Mouse (Mus musculus) megakaryocyte-erythroid progenitor cell, adult 5-6 weeks (primary cell): ENCODE measurements around the gene Dst. TPM values are rescaled to one million over a fixed set of nuclear protein-coding genes. Genes with fewer than 3 reads are reported as not detected.

ENCODE experiments used
- ATAC-seq: replicated peaks from 2 replicates; pipeline ENCODE4 v1.8.0; 2016; ENCODE audit warnings: mild to moderate bottlenecking, inconsistent platforms; ENCODE audit not compliant: severe bottlenecking, poor library complexity, low FRiP score, low TSS enrichment
- total RNA-seq, 2 experiments: library from RNA; stranded (forward) in 1 of 2; stranded (reverse) in 1 of 2; fragments of 200-1000, 215-1000 nt in 1 of 2; fragments of >200 nt in 1 of 2; fragmentation: Nextera tagmentation in 1 of 2; gene quantifications; 2 replicates each; pipeline ENCODE4 v1.2.3; 2014 to 2017

The Dst gene
- total RNA-seq, 2 experiments from 2014 or later = 2.1 to 4.1 TPM

DNA sequence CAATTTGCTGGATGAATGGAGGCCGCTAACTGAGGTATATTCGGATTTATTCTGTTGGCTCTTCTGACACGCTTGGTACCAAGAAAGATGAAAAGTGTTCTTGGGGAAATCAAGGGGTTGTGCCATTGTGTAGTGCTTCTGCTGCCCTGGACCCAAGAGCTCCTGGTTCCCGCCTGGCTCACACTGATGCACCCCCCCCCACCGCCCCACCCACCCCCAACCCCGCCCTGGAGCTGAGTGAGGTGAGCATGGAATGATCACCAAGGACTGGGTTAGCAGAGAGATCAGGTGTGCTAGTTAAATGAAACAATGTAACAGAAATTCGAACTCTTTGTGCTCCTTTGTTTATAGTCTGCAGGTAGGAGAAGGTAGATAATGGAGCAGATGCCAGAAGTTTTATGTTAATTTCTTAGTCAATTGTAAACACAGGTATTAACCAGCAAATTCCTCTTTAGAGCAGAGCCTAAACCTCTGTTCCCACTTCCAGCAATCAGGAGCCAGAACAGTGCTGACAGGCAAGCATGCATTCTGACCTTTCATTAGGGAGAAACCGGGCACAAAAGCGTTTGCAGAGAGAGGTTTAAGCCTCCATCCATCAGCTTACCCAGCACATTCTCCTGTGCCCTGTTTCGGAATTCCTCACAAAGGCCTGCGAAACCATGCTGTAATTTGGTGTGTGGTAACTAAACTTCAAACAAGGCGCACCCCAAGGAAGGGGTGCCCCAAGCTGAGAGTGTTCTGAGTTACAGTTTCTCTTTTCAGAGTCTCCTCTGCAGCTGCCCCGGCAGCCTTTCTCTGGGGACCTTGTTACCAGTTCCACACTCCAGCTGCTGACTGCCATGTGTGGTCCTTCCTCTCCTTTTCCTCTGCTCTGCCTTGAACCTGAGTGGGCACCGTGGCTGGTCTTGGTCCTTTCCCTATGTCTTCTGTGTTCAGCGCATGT, 166.5 kb downstream of the Dst start:
- no peak for ATAC-seq

DNA sequence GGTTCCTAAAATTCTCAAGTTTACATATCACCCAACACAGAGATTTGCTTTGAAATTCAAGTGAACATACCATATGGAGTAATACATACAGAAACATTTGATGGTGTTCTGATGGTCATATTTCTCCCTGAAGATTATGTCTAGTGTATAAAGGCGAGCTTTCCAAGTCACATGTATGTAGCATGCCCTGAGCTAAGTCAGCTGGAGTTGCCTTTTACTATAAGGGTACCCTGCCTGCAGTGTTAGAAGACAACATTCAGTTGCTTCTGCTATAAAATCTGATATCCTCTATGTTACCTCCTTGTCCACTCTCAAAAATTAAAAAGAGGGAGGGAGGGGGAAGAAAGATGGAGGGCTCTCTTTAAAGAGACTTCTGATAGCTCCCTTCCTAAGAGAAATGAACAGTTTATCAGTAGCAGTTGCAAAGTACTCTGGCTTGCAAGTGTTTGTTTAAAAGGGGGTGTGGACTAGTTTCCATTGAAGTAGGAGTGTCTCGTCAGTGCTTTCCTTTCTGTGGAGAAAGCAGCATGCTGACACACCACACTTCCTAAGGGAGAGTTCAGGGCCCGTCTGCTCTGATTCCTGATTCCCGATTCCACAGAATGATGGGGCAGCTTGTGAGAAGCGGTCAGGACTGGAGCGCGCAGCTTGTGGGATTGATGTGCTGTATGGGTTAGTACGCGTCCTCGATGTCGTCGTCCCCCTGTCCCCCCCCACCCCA, 168.8 kb downstream of the Dst start:
- ATAC-seq = no peak

DNA sequence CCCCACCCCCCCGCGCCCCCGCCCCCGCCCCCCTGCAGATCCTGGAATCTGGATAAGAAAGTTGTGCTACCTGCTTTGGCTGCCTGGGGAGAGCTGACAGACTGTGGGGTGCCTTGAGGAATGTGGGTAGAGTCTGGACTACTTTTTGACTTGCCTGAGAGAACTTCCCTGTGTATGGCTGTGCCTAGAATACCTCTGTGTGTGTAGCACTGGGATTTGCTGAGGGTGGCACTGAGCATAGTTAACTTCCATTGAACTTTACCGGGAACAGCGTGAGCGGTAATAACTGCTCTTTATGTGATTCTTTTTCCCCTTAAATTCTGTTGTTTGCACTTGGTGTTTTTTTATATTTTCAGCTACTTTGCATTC, 169.4 kb downstream of the Dst start:
- no peak for ATAC-seq

DNA sequence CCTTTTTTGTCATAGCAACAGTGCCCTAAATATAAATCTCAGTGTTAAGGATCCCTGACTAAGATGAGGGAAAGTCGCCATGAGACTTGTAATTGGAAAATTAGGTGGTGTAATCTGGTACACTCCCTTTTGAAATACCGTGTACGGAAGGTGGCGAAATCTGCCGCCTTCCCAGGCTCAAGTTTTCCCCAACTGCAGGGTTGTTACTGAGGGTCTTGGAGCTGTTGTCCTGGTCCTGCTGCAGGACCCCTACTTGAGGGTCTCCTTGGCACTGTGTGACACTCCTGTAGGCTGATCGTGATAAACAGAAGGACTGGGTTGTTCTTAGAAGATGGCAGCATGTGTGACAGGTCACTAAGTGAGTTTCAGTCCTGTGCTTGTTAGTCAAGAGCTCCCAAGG, 169.9 kb downstream of the Dst start:
- ATAC-seq = no peak

DNA sequence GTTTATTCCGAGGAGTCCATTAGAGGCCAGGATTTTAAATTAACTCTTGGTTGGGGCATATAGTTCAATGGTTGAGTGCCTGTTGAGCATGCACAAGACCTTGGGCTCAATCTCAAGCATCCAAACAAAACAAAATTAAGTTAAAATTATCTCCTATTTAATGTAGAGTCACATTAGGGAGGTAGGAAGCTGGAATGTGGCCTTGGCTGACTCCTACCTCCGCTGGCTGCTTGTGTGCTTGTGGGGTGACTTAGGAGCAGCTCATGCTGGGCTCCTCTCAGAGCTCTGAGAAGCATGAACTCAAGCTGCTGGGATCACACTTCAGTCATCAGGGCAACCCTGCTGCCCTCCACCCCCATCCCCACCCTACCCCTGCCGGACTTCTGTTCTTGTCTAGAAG, 181.0 kb downstream of the Dst start:
- no peak for ATAC-seq

DNA sequence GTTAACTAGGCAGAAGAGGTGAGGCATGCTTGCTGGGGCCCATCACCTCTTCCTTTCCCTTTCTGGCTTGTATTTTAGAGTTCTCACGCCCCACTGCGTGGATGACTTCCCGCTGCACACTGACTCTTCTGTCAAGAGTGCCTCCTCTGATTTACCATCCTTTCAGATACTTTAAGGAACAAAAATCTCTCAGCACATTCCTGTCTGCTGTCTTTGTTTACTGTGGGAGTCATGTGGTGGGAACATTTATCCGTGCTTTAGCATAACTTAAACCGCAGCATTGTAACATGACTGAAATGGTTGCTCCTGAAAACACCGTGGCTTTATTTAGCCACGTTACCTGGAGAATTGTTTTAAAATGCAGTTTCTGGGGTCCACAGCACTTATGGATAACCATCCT, 182.7 kb downstream of the Dst start:
- no peak for ATAC-seq

DNA sequence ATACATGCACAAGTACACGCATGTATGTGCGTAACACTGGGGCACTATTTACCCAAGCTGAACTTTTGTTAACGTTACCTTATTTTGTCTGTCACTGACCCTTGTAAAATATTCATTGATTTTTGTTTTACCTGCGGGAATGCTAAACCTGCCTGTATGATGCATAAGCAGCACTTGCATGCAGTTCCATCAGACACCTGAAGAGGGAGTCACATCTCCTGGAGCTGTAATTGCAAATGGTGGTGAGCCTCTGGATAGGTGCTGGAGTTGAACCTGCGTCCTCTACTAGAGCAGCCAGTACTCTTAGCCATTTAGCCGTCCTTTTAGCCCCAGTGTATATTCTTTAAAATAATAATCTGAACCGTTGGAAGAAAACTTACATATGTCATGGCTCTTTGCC, 185.6 kb downstream of the Dst start:
- no peak for ATAC-seq

DNA sequence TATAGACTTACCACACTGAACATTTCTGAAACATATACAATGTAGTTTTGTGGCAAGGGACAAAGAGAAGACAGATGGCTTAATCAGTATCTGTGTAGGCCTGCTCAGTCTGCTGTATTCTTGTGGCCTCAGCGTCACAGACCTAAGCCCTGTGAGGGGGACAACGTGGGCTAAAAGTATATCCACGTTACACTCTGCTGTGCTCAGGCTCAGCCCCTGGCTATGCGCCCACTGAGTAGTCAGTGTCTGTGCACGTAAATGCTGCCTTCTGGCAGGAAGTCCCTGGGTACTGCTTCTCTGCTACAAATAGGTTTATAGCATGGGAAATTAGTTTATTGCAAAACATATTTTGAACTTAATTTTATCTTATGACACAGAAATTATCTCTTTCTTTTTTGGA, 186.3 kb downstream of the Dst start:
- no peak for ATAC-seq

DNA sequence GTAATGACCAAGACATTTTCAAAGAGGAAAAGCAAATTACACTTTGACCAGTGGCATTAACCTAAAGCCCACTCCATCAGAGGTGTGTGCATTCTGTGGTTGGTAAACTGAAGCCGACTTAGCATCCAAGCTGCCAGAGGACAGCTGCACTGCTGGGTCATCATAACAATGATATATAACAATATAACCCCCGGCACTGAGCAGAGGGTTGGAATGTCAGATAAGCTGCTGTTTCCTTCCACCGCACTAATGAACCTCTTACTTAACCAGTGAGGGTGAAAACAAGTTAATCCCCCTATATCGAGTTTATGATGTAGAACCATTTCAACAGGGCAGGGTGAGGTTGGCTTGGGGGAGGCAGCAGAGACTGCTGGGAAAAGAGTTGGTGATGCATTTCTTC, 187.1 kb downstream of the Dst start:
- no peak for ATAC-seq

DNA sequence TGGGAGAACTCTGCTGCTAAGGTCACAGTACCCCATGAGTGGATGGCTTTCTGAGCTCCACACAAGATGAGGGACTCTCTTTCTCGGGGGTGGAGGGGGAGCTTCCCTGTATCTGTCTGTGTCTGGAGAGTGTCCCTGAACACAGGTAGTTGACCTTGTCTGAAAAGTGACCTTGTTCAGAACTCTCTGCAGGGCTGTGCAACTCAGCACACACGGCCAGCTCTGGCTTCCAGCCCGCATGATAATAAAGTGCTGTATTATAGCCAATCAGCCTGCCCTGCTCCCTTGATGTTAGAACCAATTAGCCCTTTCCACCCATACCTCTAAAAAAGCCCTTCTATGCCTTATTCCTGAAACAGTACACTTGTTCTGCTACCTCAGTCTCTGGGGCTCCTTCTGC, 188.9 kb downstream of the Dst start:
- no peak for ATAC-seq

DNA sequence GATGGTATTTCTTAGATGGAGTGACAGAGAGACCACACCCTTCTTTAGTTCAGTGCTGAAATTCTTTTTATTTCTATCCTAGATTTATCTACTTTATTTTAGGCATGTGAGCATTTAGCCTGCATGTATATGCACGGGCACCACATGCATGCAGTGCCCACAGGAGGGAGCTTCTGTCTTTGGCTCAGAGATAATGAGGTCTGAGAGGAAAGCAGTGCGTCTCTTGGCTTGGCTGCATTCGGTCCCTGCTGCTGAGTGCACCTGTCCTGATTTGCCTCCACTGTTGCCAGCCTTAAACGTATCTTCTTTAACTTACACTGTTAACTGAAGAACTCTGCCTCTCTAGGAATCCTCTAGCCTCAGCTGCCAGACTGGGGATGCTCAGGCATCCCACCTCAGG, 189.6 kb downstream of the Dst start:
- no peak for ATAC-seq

DNA sequence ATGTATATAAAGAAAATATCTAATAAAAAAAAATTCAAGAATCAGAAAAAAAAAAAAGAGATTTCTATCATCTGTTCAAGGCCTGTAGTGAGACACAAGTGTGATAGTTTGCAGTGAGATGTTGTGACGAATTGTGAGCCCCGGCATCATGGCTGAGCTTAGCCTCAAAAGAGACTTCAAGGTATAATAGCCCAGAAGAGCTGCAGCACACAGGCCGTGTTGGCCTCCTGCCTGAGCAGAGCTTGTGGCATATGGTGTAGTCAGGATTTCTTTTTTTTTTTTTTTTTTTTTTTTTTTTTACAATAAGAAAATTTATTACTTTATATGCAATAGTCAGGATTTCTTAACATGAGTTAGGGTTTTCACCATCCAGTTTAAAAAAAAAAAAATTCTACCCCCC, 191.4 kb downstream of the Dst start:
- no peak for ATAC-seq

DNA sequence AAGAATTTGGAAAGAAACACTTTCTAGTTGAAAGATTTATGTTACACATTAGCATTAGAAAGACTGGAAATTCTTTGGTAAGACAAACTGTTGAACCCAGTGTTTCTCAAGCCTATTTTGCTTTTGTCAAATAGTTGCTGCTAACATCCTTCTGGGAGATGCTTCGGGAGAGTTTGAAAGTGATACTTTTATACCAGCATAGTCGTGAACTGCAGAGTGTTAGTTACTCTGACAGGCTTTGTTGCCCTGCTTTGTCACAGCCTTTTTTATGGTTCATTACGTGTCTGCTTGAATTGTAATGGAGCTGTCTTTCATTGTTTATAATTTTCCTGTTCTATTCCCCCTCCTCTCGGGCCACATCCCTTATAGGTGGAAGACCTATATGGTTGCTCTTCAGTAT, 192.4 kb downstream of the Dst start:
- no peak for ATAC-seq

DNA sequence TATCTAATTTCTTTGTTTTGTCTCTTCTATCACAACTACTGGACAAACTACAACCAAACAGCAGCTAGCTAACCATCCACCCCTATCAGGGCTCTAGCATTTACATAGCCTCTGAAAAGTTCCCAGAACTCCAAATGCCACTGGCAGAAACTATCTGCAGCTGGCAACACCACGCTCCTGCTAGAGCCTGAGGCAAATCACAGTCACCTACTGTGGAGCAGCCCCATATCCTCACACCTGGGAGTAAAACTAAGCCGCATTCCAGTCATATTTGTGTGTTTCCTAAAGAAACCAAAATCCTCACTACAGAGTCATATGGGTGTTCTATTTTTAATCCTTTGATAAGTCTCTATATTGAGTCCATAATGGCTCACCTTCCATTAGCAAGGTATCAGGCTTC, 194.6 kb downstream of the Dst start:
- ATAC-seq = no peak

DNA sequence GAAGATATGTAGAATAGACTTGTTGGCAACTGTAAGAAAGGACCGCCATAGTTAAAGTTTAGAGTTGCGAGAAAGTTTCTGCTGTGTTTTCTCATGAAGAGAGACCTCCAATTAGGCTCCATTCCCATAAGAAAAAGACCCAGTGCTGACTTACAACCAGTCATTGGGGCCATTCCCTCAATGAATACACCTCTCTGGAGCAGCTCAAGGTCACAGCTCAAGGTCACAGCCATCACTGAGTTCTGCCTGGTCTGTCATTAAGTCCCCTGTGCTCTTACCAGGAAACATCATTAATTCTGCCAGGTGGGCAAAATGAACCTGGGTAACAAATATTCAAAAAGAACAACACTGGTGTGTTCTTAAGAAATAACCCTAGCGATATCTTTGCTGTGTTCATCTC, 195.2 kb downstream of the Dst start:
- no peak for ATAC-seq

DNA sequence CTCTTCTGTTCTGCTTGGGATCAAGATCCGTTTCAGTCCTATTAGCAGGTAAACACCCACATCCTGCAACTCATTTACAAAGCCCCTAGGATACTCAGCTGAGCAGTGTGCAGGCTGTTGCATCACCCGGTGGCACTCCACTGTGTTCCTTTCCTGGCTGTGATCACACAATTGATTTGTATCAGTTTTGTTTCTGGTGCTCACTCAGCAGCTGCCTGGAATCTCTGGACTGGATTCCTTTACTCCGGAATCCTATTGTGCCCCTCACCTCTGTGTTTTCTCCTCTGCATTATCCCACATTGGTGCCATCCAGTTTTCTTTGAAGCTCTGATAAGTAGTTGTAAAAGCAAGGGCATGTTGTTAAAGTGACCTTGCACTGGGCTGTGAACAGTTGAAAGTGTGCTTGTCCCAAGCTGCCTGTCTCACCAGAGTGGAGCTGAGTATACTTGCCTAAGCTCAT, 195.7 kb downstream of the Dst start:
- no peak for ATAC-seq

DNA sequence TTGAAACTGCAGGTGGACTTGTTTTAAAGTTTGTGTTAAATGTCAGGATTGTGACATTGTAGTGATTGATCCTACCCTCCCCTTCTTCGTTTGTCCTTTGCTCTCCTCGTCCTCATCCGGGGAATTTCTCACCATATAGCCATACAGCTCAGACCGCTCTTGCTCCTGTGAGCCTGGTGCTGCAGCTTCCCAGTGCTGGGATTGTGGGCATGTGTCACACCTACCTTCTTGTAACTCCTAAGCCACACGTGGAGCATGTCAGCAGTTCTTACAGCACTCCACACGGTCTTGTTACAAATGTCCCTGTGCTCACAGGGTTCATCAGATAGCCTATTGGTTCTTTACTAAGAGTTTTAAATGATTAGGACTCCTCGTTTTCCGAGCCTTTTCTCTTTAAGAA, 196.8 kb downstream of the Dst start:
- ATAC-seq = no peak

DNA sequence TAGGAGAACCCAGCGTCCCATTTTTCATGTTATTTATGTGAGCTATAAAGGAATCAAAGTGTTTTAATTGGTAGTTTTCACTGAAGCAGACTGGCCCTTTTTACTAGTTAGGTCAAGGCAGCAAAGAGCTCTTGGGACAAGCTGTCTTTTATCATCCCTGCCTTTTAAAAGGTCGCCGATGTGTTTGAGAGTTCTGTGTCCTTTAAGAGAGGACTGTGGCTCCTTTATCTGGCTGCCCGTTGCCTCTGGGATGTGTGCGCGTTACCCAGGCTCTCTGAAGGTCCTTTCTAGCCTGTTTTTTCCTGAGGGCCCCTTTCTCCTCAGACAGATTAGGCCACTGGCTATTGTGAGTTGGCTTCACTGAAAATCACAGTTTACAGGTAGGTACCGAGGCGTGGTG, 198.6 kb downstream of the Dst start:
- no peak for ATAC-seq

DNA sequence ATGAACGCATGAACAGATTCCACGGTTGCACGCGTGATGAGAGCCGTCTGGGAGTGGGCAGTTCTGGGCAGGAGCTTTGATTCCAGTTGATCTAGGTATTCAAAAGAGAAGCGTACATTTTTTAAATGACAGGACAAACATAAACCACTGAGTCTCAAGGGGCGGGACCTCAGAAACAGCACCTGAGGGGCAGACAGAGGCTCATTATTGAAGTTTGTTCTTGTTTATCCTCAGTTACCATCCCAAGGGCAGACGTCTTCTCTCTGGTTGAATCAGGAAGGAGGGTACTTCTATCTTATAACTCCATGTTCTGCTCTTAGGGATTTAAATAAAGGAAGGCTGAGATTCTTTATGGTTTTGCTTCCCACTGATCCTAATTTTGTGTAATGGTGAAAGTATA, 199.1 kb downstream of the Dst start:
- ATAC-seq = no peak

DNA sequence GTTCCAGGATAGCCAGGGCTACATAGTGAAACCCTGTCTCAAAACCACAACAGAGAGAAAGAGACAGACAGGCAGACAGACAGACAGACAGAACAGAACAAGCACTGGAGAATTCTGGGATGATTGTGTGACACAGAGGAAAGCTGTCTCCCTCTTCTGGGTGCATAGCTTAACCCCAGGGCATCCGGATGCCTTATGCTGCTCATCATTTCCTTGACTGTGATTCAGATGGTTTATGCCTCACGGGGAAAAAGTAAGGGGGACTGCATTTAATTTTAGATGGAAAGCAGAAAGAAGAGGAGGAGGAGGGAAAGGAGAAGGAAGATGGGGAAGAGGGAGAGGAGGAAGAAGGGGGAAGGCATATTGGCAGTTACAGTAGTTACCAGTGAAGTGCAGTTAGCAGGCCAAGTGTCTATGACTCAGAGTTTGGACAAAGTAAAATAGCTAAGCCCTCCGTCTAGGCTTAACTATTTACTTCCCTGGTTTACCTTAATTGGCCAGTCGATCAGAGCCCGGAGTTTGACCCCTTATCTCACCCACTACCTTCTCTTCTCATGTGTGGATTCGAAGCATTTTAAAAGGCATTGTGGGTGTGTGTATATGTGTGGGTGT, 201.7 kb downstream of the Dst start:
- no peak for ATAC-seq

DNA sequence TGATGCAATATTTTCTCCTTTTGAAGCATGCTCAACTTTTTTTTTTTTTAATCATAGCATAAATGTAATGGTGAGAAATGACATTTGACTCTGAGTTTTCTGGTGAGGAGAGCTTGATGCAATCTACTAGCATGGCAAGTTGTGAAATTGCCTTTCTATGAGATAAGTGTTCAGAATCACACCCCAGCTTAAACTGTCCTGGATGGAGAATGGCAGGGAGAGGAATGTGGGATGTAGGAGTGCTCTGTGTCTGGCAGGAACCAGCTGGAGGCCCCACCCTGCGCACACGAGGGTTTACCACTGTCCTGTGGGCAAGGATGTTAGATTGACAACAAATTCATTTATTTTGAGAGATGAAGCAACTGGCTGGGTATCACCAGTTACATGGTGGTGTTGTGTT, 202.8 kb downstream of the Dst start:
- ATAC-seq = no peak
